Mouse (Mus musculus) neural tube, embryonic 14.5 days (tissue): ENCODE measurements around the gene Rbms2. TPM values are rescaled to one million over a fixed set of nuclear protein-coding genes. Genes with fewer than 3 reads are reported as not detected.
"Not testable (repeated sequence)": the region's sequence is repeated elsewhere in the genome, so short reads cannot be mapped to it uniquely, and the experiment has no call there.

Experiments used
- ATAC-seq: fragments of 200-750 bp; cut with Nextera tagmentation; 2 replicates; pipeline ENCODE4 v1.8.0; 2017; ENCODE audit warnings: low read depth, mild to moderate bottlenecking, moderate TSS enrichment, moderate library complexity
- H3K27ac ChIP-seq: fragments of 300-500 bp; sonication (generic); 2 replicates; pipeline ENCODE4 v1.5.1; 2014; ENCODE audit warnings: low read depth, mild to moderate bottlenecking, control low read depth, low read length, moderate library complexity, mixed read lengths
- H3K27me3 ChIP-seq: fragments of 300-500 bp; sonication (generic); 2 replicates; pipeline ENCODE4 v1.6.1; 2014; ENCODE audit warnings: low read length; ENCODE audit not compliant: control insufficient read depth, insufficient read depth
- H3K36me3 ChIP-seq: fragments of 300-500 bp; sonication (generic); 2 replicates; pipeline ENCODE4 v1.6.1; 2014; ENCODE audit warnings: low read length, mixed read lengths; ENCODE audit not compliant: control insufficient read depth, insufficient read depth
- H3K4me1 ChIP-seq: fragments of 300-500 bp; sonication (generic); 2 replicates; pipeline ENCODE4 v1.6.1; 2014; ENCODE audit warnings: low read length; ENCODE audit not compliant: control insufficient read depth, insufficient read depth
- H3K4me2 ChIP-seq: fragments of 300-500 bp; sonication (generic); 2 replicates; pipeline ENCODE4 v1.6.1; 2014; ENCODE audit warnings: mild to moderate bottlenecking, low read depth, low read length, control low read depth
- H3K4me3 ChIP-seq: fragments of 300-500 bp; sonication (generic); 2 replicates; pipeline ENCODE4 v1.5.1; 2014; ENCODE audit warnings: low read depth, low read length, control low read depth, mixed read lengths
- H3K9ac ChIP-seq: fragments of 300-500 bp; sonication (generic); replicated peaks from 2 replicates; pipeline ENCODE4 v1.6.1; 2014; ENCODE audit warnings: low read depth, mild to moderate bottlenecking, control low read depth, low read length, mixed read lengths
- H3K9me3 ChIP-seq: fragments of 300-500 bp; sonication (generic); 2 replicates; pipeline ENCODE4 v1.6.1; 2016; ENCODE audit warnings: low read length; ENCODE audit not compliant: control insufficient read depth
- WGBS: fragments of 180-500 bp; shearing (Covaris S2); extraction: QIAGEN DNeasy Blood & Tissue Kit; methylation state at CpG from one replicate; pipeline ENCODE4 v1.1.7; 2014; 5-methylcytosine and 5-hydroxymethylcytosine counted together
- polyA plus RNA-seq: library from polyadenylated mRNA; unstranded; fragments of >200 nt; fragmentation: Nextera tagmentation; extraction: Ambion mirVana; gene quantifications from 2 replicates; pipeline ENCODE4 v1.2.1, GENCODE M21; 2014

The Rbms2 gene
- polyA plus RNA-seq, 1 experiment from 2014 or later = 4.7 TPM

- WGBS = under 1% methylated on average over 57 of the region's 88 CpGs
- Histone ChIP-seq H3K4me2 (peak overlapping the region; percentile 89), H3K27me3 (no peaks in the 10 kb centered on the region), H3K36me3 (peaks cover 26% of the 10 kb centered on the region), H3K9ac (peak overlapping the region; percentile 74), H3K4me1 (peaks cover 22% of the 10 kb centered on the region), H3K4me3 (peak overlapping the region; percentile 77), H3K27ac (peak overlapping the region; percentile 85), H3K9me3 (no peaks in the 10 kb centered on the region)
- ATAC-seq = peak; percentile 48
Measured at GRCm38 (mm10) chr10:128092506-128093495, 87.3 kb downstream of the Rbms2 start.

- WGBS = under 1% methylated on average over 20 of the region's 20 CpGs
- H3K4me1 ChIP-seq = peaks cover 21% of the 10 kb centered on the region
- H3K9me3 ChIP-seq = no peaks in the 10 kb centered on the region
- peak within 1 kb of the TSS; percentile 85 for H3K27ac ChIP-seq
- H3K4me2 ChIP-seq = peak within 1 kb of the TSS; percentile 89
- H3K4me3 ChIP-seq = peak within 1 kb of the TSS; percentile 77
- peak; percentile 26; the same call in 1 of the 2 replicates for ATAC-seq
- no peaks in the 10 kb centered on the region for H3K27me3 ChIP-seq
- peaks cover 36% of the 10 kb centered on the region for H3K36me3 ChIP-seq
- peak within 1 kb of the TSS; percentile 74 for H3K9ac ChIP-seq
Measured at GRCm38 (mm10) chr10:128091564-128092505, 88.3 kb downstream of the Rbms2 start, which contains the start of gene Baz2a. Gene Baz2a (plus strand): TSS chr10:128091577.

- Histone ChIP-seq H3K4me1 (peaks cover 21% of the 10 kb centered on the region), H3K9ac (peak overlapping the region; percentile 74; the same call in 1 of the 2 replicates), H3K4me2 (peak overlapping the region; percentile 89), H3K4me3 (peak overlapping the region; percentile 77; the same call in 1 of the 2 replicates), H3K27me3 (no peaks in the 10 kb centered on the region), H3K27ac (no peak overlapping the region), H3K36me3 (peaks cover 45% of the 10 kb centered on the region), H3K9me3 (no peaks in the 10 kb centered on the region)
- ATAC-seq = peak; percentile 39; the same call in 1 of the 2 replicates
- WGBS = 7% methylated on average over 14 of the region's 14 CpGs
Measured at GRCm38 (mm10) chr10:128090651-128091563, 89.2 kb downstream of the Rbms2 start.

- Histone ChIP-seq H3K4me1 (peaks cover 24% of the 10 kb centered on the region), H3K36me3 (peaks cover 54% of the 10 kb centered on the region)
- WGBS = 76% methylated on average over 5 of the region's 5 CpGs
Measured at GRCm38 (mm10) chr10:128089842-128090241, 90.3 kb downstream of the Rbms2 start.

DNA sequence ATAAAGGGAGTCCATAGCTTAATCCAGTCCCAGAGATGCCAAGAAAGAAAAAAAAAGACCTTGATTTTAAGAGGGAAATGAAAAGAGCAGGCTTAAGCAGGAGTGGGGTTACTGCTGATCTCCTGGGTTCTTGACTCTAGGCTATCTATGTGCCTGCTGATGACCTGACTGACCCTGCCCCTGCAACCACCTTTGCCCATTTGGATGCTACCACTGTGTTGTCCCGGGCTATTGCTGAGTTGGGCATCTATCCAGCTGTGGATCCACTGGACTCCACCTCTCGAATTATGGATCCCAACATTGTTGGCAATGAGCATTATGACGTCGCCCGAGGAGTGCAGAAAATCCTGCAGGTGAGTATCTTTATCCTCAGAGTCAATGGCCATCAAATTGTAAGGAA is 91.9 kb downstream of the Rbms2 start:
- peaks cover 19% of the 10 kb centered on the region for H3K4me1 ChIP-seq
- H3K4me3 ChIP-seq = no peak overlapping the region
- H3K4me2 ChIP-seq = no peak overlapping the region
- H3K9me3 ChIP-seq = no peaks in the 10 kb centered on the region
- H3K27me3 ChIP-seq = no peaks in the 10 kb centered on the region; the same call in 1 of the 2 replicates
- ATAC-seq = no peak
- H3K36me3 ChIP-seq = peaks cover 54% of the 10 kb centered on the region
- no peak overlapping the region for H3K27ac ChIP-seq
- WGBS = 95% methylated on average over 5 of the region's 5 CpGs
- H3K9ac ChIP-seq = no peak overlapping the region

More at GRCm38 (mm10) chr10:128089842-128090241, 90.3 kb downstream of the Rbms2 start:
- Histone ChIP-seq H3K9me3 (no peaks in the 10 kb centered on the region), H3K4me3 (no peak overlapping the region), H3K27ac (no peak overlapping the region), H3K27me3 (no peaks in the 10 kb centered on the region), H3K4me2 (no peak overlapping the region), H3K9ac (no peak overlapping the region)
- no peak for ATAC-seq

DNA sequence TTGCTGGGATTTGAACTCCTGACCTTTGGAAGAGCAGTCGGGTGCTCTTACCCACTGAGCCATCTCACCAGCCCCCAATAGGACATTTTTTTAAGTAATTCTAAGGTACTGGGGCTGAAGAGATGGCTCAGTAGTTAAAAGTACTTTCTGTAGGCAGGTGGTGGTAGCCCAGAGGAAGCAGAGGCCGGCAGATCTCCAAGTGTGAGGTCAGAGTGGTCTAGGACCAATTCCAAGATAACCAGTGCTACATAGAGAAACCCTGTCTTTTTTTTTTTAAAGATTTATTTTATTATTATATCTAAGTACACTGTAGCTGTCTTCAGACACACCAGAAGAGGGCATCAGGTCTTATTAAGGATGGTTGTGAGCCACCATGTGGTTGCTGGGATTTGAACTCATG is 92.9 kb downstream of the Rbms2 start:
- H3K9ac ChIP-seq, ATAC-seq, H3K4me2 ChIP-seq, H3K27ac ChIP-seq, H3K27me3 ChIP-seq, H3K9me3 ChIP-seq, H3K4me3 ChIP-seq: not testable (repeated sequence)
- H3K36me3 ChIP-seq = peaks cover 54% of the 10 kb centered on the region
- WGBS = 86% methylated on average over 2 of the region's 2 CpGs
- H3K4me1 ChIP-seq = peaks cover 19% of the 10 kb centered on the region

- Histone ChIP-seq H3K4me2 (no peak overlapping the region), H3K36me3 (peaks cover 54% of the 10 kb centered on the region), H3K27ac (no peak overlapping the region), H3K27me3 (no peaks in the 10 kb centered on the region; the same call in 1 of the 2 replicates), H3K9me3 (no peaks in the 10 kb centered on the region), H3K9ac (no peak overlapping the region), H3K4me3 (no peak overlapping the region), H3K4me1 (peaks cover 11% of the 10 kb centered on the region)
- ATAC-seq = no peak
- WGBS = 74% methylated on average over 6 of the region's 6 CpGs
Measured at GRCm38 (mm10) chr10:128086391-128086790, 93.7 kb downstream of the Rbms2 start.

DNA sequence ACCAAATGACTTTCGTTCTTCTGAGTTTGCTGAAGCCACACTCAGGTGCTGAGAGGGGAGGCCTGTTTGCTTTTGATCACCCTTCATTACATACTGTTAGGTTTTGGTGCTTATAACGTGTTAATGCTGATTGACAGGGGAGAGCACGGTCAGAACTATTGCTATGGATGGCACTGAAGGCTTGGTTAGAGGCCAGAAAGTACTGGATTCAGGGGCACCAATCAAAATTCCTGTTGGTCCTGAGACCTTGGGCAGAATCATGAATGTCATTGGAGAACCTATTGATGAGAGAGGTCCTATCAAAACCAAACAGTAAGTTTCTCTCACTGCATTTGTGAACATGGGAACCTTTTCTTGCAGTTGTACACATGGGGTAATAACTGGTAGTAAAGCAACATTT is 95.9 kb downstream of the Rbms2 start:
- no peaks in the 10 kb centered on the region; the same call in 1 of the 2 replicates for H3K27me3 ChIP-seq
- ATAC-seq = no peak
- peak overlapping the region; percentile 82 for H3K9ac ChIP-seq
- H3K36me3 ChIP-seq = peaks cover 42% of the 10 kb centered on the region
- peaks cover 7% of the 10 kb centered on the region for H3K4me1 ChIP-seq
- no peak overlapping the region for H3K27ac ChIP-seq
- peak overlapping the region; percentile 70 for H3K4me3 ChIP-seq
- 13% methylated on average over 3 of the region's 3 CpGs for WGBS
- no peaks in the 10 kb centered on the region for H3K9me3 ChIP-seq
- H3K4me2 ChIP-seq = peak overlapping the region; percentile 97
